Mouse (Mus musculus) ovary, adult 18-20 months (tissue): ENCODE results near the gene Tmem14a.
"Not testable (repeated sequence)": the region's sequence is repeated elsewhere in the genome, so short reads cannot be mapped to it uniquely, and the experiment has no call there.

Source experiments
- DNase-seq: peaks from one replicate; pipeline ENCODE4 v3.0.0; 2022; ENCODE audit warnings: low spot score, mixed read lengths

Gene Tmem14a

DNA sequence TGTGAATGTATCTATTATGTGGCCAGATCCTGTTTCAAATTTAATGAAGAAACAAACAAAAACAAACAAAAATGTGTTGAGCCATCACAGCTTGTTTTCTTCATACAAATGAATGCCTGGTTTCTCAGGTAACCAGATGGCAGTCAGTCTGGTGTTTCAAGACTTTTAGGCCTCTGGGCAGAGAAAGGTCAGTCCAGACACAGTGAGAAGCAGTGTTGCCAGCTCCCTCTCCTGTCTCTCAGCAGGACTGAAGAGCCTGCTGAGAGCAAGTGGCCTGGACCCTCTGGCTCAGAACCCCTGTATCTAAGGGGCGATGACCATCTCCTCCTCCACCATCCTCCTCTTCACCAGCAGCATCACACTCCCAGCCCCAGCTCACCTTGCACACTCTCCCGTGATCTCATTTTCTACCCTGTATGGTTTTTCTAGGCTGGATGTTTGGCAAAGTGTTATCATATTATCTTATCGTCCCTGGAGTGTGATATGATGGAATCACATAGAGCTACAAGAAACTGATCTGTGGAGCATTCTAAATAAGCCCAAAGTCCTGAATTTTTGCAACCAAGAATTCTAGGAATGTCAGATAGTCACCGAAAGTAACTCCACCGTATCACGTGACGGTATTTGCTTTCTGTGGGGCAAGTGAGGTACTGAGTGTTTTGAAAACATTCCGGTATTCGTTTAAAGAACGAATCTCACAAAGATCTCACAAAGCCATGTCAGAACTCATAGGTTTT is 34.4 kb downstream of the Tmem14a start:
- DNase-seq: no peak

DNA sequence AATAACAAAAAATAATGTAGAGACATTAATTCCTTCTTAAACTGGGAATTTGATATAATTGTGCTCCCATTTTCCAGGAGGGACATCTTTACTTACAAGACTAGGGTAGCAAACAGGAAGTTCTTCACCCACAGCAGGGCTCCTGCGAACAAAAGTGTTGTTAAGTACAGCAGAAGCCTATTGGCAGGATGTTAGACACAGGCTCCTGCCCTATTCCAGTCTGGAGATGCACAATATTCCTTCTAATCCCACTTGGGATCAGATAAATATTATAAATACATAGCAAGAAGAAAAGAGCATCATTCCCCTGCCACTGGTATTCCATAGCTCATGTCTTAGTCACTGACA is 34.9 kb downstream of the Tmem14a start:
- DNase-seq: no peak

DNA sequence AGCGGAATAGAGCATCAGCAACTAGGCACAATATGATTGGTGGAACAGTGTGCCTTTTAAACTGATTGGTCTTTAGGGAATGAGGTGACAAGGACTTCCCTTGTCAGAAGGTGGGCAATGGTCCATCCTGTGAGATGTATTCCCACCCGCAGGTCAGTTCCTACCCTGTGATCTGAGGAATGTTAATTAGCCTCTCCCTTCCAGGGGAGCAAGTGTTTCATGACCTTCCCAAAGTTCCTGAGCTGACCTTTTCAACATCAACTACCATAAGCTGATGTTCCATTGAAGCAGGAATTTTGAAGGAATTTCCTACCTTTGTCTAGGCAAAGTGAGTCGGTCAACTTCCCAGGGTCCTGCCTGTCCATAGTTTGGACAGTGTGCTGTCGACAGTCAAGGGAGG is 35.5 kb downstream of the Tmem14a start:
- DNase-seq: no peak

DNA sequence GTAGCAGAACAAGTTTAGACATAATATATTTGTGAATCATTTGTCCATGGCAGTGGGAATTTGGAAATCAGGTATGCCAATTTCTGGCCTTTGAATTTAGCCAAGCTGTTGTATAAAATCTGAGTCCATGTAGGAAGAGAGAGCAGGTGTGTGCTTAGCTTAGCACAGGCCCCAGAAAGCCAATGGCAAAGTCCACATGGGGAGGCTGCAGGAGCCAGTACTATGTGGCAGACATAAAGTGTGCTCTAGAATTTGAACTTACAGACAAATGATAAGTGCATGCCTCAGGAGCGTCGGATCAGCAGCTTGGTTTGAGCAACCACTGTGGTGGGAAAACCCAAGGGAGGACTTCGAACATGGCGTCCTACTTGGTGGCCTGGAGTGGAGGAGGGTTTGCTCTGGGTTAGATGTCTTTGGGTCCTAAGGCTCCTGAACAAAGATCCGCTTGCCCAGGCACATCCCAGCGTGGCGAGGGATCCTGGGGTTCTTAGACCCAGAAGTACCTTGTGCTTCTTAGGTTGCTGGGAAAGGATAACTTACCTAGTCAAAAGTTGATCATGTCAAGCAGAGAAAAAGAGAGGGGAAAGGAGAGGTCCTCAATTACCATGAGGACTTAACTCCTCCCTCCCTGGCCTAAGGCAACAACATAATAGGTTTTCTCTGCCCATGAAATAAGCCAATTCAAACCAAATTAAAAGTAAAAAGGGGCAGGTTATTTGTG is 37.4 kb downstream of the Tmem14a start:
- no peak for DNase-seq

DNA sequence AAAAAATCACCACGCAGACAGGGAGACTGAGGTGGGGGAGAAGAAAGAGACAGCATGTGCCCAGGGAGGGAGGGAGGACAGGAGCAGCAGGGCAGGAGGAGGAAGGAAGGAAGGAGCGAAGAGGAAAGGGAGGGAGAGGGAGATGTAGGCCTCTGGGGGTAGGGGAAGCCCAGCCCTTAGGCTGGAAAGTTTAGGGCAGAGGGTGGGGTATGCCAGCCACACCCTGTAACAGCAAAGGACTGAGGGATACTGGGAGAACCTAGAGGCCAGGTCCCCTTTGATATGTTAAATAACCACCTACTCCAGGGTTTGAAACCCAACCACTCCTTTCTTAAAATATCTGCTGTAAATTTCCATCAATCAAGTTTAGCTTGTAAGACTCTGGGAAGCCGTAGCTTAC is 38.0 kb downstream of the Tmem14a start:
- no peak for DNase-seq

DNA sequence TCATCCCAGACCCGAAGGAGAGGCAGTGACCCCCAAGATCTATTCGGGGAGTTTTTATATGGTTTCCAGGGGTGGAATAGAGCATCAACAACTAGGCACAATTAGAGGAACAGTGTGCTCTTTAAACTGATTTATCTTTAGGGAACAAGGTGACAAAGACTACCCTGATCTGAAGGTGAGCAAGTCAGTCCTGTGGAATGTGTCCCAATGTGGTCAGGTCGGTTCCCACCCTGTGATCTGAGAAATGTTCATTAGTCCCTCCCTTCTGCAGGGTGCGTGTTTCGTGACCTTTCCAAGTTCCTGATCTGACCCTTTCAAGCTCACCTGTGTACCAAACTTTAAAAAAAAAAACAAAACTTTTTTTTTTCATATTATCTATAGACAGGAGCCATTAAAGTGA is 38.5 kb downstream of the Tmem14a start:
- DNase-seq: no peak

DNA sequence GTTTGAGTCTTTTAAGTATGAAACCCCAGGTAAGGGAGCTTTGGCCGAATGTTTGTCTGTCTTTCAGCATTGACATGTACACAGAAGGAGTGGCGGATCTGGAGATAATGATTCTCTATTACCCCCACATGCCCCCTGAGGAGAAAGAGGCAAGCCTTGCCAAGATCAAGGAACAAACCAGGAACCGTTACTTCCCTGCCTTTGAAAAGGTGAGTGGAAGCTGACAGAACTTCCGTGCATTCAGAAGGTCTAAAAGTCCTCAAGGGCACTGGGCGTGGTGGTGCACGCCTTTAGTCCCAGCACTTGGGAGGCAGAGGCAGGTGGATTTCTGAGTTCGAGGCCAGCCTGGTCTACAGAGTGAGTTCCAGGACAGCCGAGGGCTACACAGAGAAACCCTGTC is 41.6 kb downstream of the Tmem14a start:
- DNase-seq: not testable (repeated sequence)

DNA sequence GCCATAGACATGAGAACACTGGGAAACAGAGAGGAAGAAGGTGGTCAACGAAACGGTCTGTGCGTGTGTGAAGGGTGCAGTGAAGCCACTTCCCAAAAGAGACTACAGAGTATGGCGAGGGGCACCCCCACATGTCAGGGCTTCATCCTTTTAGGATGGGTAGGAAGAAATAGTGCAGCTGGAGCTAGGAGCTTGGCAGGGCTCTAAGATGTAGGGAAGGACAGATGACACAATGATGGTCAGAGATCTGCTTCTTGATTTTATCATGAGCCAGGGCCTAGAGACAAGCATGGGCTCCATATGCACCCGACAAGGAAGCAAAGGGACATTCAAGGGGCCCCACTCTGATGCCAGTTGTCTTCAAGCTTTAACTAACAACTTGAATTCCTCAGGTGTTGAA is 44.0 kb downstream of the Tmem14a start:
- DNase-seq: no peak

DNA sequence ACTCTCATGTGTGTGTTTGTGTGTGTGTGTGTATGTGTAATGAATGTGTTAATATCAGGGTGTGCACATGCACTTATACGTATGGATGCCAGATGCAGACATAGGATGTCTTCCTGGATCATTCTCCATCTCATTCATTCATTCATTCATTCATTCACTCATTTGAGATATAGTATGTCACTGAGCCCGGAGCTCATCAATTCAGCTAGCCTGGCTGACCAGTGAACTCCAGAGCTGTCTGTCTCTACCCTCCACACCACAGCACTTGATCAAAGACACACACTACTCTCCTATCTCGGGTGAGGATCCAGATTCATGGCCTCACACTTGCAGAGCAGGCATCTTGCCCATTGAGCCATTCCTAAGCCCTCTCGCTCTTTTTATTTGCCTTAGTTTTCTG is 45.6 kb downstream of the Tmem14a start:
- DNase-seq: no peak

DNA sequence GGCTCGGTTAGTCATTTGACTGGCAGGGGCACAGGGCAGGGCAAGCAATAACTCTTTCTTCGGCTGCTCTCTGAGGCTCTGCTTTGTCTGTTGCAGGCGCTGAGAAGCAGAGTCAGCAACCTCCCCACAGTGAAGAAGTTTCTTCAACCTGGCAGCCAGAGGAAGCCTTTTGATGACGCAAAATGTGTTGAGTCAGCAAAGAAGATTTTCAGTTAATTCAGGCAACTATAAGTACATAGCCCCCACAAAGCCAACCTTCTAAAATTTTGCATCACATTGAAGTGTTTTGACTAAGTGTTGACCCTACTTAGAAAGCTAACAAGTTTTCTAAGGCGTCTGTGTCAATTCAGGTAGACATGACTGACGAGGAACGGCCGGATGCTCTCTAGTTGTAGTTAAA is 46.4 kb downstream of the Tmem14a start:
- DNase-seq: no peak

DNA sequence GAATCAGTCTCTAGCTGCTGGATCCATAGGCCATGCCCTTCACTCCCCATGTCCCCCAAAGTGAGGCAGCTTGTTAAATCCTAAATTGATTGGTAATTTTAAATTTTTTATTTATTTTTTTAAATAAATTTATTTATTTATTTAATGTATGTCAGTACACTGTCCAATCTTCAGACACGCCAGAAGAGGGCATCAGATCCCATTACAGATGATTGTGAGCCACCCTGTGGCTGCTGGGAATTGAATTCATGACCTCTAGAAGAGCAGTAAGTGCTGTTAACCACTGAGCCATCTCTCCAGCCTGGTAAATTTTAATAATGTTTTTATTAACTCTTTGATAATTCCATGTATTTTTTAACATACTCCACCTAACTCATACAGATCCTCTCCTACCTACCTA is 48.4 kb downstream of the Tmem14a start:
- no peak for DNase-seq

DNA sequence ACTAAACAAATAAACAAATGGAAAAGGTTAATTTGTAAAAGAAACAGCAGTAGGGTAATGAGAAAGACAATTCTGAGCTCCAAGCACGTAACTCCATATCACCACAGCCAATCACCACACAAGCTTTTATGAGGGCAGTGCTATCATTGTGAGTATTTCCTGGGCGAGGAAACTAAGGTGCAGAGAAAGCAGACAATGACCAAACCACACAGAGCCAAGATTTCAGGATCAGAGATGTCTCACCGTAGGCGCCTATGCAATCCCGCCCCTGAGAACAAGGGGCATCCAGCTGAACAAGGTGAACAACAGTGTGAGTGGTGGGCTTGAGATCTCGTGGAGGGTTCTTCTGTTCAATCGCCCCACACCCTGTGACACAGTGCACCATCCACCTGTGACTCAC is 49.1 kb downstream of the Tmem14a start:
- DNase-seq: not testable (repeated sequence)

DNA sequence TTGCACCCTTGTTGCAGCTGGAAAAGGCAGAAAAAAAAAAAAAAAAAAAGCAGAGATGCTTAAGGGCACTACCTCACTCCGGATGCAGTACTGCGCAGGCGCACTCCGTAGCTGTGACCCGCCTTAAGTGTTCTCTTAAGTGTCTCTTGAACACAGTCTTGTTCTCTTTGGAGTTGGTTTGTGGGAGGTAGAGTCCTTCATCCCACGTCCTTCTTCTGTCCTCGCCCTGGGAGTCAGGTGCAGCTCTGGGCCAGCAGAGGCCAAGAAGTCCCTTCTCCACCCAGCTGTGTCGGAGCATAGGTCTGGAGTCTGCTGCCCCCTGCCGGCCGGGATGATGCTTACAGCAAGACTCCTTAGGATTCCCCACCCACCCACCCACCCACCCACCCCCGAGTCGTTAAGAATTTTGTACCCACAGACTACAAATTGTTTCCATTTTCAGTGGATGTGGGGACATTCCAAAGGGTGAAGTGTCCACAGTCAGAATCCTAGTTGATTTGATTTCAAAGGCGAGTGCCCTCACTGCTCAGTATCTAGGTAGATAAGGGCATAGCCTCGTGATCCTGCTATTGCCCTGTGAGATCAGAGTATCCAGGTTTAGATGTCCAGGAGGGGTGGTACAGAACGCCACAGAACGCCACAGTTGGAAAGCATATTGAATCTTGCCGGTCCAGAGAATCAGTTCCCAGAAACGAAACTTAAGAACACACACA is 53.1 kb downstream of the Tmem14a start:
- DNase-seq: peak; percentile 49

DNA sequence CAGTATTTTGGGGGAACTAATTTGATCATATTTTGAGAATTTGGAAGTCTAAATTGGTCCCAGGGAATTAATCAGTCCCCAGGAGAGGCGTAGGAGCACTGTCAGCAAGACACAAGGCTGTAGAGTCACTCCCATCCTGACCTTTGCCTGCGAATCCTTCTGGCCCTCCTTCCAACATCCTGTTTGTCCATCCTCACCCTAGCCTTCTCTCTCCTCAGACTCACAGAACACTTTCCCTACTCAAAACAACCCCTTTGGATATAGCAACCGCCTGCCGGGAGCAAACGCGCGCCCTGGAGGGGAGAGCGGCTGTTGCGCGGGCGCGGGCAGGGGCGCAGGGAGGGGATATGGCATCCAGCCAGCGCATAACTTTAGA is 53.7 kb downstream of the Tmem14a start:
- no peak for DNase-seq

DNA sequence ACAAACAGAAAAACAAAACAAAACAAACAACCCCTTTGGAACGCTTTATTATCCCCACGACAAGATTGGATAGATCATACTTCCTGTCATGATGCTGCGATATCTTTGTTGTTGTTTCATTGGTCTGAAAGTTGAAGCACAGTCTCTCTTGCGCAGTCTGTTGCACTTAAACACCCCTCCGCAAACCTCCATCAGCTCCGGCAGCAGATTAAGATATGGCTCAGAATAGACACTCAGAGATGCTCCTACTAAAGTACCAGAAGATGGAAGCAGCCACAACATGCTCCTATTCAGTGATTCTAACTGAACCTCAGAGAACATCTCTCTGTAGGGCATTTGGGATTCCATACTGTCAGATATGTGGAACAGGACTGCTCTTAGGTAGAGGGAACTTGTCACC is 54.7 kb downstream of the Tmem14a start:
- no peak for DNase-seq

DNA sequence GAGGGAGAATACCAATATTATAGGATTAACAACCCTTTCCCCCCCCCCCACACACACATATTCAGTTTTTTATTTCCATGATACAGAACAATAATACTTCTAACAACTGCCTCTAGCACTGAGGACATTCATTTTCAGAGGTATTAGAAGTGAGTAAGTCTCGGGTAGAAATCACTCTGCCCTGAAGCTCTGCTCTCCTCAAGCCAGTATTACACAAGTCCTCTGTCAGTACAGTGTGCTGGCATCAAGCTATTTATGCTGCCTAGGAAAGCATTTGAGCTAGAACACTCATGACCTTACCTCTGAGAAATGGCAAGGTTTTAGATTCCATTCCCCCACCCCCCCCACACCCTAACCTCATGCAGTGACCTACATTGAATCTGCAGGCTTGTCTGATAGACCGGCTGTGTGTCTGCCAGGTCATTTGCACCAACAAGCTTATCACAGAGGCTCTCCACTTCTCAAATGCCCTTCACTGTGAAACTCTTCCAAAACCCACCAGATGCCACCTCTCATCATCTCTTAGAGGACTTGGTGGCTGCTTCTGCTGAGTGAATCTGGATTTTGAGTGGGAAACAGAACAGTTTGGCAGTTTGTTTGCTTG is 56.2 kb downstream of the Tmem14a start:
- no peak for DNase-seq

DNA sequence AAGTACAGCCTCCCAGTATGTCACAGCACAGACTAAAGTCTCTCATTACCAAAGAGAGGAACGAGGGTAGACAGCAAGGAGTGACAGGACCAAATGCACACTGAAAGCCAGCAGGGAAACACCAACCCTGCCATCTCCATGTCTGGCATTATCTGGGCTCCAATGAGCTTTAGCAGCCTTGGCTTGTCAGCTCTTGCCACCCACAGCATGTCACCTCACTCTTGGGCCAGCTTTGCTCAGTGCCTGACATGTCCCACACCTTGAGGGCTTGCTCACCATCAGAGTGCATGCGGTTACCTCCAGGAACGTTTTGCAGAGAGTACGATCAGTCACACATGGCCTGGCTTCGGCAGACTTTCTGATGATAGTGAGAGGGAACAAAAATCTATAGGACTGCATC is 57.0 kb downstream of the Tmem14a start:
- DNase-seq: not testable (repeated sequence)

DNA sequence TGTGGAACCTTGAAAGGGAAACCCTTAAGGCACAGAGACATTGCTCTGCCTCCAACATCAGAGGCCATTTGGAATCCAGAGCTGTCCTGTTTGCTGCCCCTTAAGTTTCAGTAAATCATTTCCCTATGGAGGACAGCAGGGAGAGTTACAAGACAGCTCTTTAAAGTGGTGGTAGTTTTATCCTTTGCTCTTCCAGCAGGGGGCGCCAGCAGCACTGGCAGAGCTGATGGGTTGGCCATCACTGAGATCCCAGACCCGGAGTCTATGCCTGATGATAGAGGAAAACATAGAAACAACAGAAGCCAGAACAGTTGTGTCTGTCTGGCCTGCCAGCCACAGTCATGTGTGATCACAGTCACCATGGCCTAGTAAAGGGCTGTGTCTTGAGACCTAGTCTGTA is 57.8 kb downstream of the Tmem14a start:
- not testable (repeated sequence) for DNase-seq
